Mouse (Mus musculus) midbrain, embryonic 12.5 days (tissue): ENCODE measurements around the gene Hdac4. TPM values are rescaled to one million over a fixed set of nuclear protein-coding genes. Genes with fewer than 3 reads are reported as not detected.

Source experiments
- ATAC-seq: fragments of 200-750 bp; cut with Nextera tagmentation; 2 replicates; pipeline ENCODE4 v1.8.0; 2017; ENCODE audit warnings: low read depth, moderate TSS enrichment, moderate library complexity; ENCODE audit not compliant: low FRiP score
- H3K27ac ChIP-seq: fragments of 300-500 bp; sonication (generic); replicated peaks from 2 replicates; pipeline ENCODE4 v1.5.1; 2016; ENCODE audit warnings: mild to moderate bottlenecking
- H3K27me3 ChIP-seq: fragments of 300-500 bp; sonication (generic); 2 replicates; pipeline ENCODE4 v1.6.1; 2016; ENCODE audit warnings: mild to moderate bottlenecking
- H3K36me3 ChIP-seq: fragments of 300-500 bp; sonication (generic); 2 replicates; pipeline ENCODE4 v1.6.1; 2016
- H3K4me1 ChIP-seq: fragments of 300-500 bp; sonication (generic); 2 replicates; pipeline ENCODE4 v1.6.1; 2016
- H3K4me2 ChIP-seq: fragments of 300-500 bp; sonication (generic); replicated peaks from 2 replicates; pipeline ENCODE4 v1.6.1; 2016; ENCODE audit warnings: mild to moderate bottlenecking, moderate library complexity
- H3K4me3 ChIP-seq: fragments of 300-500 bp; sonication (generic); 2 replicates; pipeline ENCODE4 v1.5.1; 2016; ENCODE audit warnings: mild to moderate bottlenecking
- H3K9ac ChIP-seq: fragments of 300-500 bp; sonication (generic); replicated peaks from 2 replicates; pipeline ENCODE4 v1.6.1; 2016; ENCODE audit warnings: mild to moderate bottlenecking, moderate library complexity
- H3K9me3 ChIP-seq: fragments of 300-500 bp; sonication (generic); 2 replicates; pipeline ENCODE4 v1.6.1; 2016; ENCODE audit warnings: mild to moderate bottlenecking
- WGBS: fragments of 180-500 bp; shearing (Covaris S2); methylation state at CpG from one replicate; pipeline ENCODE4 v1.1.7; 2016; 5-methylcytosine and 5-hydroxymethylcytosine counted together
- polyA plus RNA-seq: library from polyadenylated mRNA; unstranded; fragments of >200 nt; fragmentation: Nextera tagmentation; extraction: Ambion mirVana; gene quantifications from 2 replicates; pipeline ENCODE4 v1.2.1, GENCODE M21; 2016

Hdac4 gene
- polyA plus RNA-seq, 1 experiment from 2014 or later, result 25.2 TPM

DNA sequence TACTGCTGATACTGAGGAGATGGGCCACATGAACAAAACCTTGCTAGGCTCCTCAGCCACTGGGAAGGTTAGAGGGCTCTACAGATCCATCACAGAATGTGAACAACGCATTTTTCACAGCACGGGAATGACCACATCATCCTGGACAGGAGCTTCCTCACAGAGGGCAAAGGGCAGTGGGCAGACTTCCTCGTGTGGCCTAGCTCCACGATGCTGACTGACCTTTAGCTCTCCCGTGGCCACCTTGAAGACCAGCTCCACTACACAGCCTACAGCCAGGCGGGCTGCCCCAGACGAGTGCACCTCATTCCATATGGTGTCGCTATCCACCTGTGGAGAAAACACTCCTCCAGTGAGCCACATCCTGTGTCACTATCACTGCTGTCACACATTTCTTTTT, 234.3 kb downstream of the Hdac4 start:
- peaks cover 71% of the 10 kb centered on the region for H3K36me3 ChIP-seq
- no peak overlapping the region for H3K4me2 ChIP-seq
- no peak overlapping the region for H3K9ac ChIP-seq
- H3K27me3 ChIP-seq, result no peaks in the 10 kb centered on the region
- no peaks in the 10 kb centered on the region for H3K9me3 ChIP-seq
- no peaks in the 10 kb centered on the region for H3K4me1 ChIP-seq
- WGBS, result 86% methylated on average over 8 of the region's 8 CpGs
- no peak for ATAC-seq
- no peak overlapping the region for H3K27ac ChIP-seq
- no peak overlapping the region for H3K4me3 ChIP-seq

DNA sequence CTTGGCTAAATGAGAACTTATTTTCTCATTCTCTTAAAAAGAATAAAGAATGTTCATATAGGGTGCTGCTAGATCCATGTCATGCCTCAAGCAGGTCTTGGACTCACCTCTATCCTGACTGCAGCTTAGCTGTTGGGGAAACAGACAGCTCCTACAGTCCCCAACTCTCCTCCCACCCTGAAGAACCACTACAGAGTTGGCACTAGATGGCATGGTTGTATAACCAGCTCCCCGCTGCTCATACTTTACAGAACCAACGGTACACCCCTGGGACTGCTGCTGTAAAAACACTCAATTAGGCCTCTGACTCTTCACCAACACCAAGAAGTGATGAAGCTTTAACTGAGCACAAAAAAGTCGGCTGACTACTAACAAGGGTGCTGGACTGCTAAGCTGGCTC, 235.6 kb downstream of the Hdac4 start:
- Histone ChIP-seq H3K4me3 (no peak overlapping the region), H3K27me3 (no peaks in the 10 kb centered on the region), H3K36me3 (peaks cover 75% of the 10 kb centered on the region), H3K4me1 (no peaks in the 10 kb centered on the region), H3K9ac (no peak overlapping the region), H3K4me2 (no peak overlapping the region), H3K9me3 (no peaks in the 10 kb centered on the region), H3K27ac (no peak overlapping the region)
- WGBS, result 86% methylated on average over 3 of the region's 3 CpGs
- no peak for ATAC-seq

- Histone ChIP-seq H3K9ac (no peak overlapping the region), H3K27me3 (no peaks in the 10 kb centered on the region), H3K4me2 (no peak overlapping the region), H3K27ac (no peak overlapping the region), H3K4me3 (no peak overlapping the region), H3K4me1 (no peaks in the 10 kb centered on the region), H3K9me3 (no peaks in the 10 kb centered on the region), H3K36me3 (peaks cover 74% of the 10 kb centered on the region)
- ATAC-seq, result no peak
- WGBS, result 92% methylated on average over 5 of the region's 5 CpGs
Observed at GRCm38 (mm10) chr1:91959044-91959443, 236.5 kb downstream of the Hdac4 start.

GRCm38 (mm10) chr1:91956229-91956628, 239.3 kb downstream of the Hdac4 start:
- ATAC-seq, result no peak
- Histone ChIP-seq H3K4me2 (no peak overlapping the region), H3K27me3 (no peaks in the 10 kb centered on the region), H3K9me3 (no peaks in the 10 kb centered on the region), H3K9ac (no peak overlapping the region), H3K36me3 (peaks cover 94% of the 10 kb centered on the region), H3K27ac (no peak overlapping the region), H3K4me3 (no peak overlapping the region), H3K4me1 (no peaks in the 10 kb centered on the region)
- 84% methylated on average over 4 of the region's 4 CpGs for WGBS

DNA sequence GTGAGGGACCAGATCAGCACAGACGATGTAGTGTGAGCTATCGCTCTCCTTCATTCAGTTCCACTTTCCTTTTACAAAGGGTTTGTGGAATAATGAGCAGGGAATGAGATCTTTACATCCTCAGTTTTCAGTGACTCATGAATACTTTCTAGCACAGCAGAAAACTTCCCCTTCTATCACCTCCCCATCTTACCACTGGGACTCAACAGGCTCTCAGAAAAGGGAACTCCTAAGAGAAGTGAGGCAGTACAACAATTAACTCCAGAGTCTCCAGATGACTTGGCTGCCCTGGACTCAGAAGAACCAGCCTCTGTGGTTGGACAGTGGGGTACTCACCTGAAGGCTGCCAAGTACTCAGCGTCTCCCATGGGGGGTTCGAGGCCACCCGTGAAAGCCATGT, 240.5 kb downstream of the Hdac4 start:
- 94% methylated on average over 5 of the region's 5 CpGs for WGBS
- no peak for ATAC-seq
- H3K4me1 ChIP-seq, result no peaks in the 10 kb centered on the region
- H3K4me3 ChIP-seq, result no peak overlapping the region
- H3K9me3 ChIP-seq, result no peaks in the 10 kb centered on the region
- H3K36me3 ChIP-seq, result peaks cover 89% of the 10 kb centered on the region
- no peaks in the 10 kb centered on the region for H3K27me3 ChIP-seq
- no peak overlapping the region for H3K9ac ChIP-seq
- H3K27ac ChIP-seq, result no peak overlapping the region
- no peak overlapping the region for H3K4me2 ChIP-seq

DNA sequence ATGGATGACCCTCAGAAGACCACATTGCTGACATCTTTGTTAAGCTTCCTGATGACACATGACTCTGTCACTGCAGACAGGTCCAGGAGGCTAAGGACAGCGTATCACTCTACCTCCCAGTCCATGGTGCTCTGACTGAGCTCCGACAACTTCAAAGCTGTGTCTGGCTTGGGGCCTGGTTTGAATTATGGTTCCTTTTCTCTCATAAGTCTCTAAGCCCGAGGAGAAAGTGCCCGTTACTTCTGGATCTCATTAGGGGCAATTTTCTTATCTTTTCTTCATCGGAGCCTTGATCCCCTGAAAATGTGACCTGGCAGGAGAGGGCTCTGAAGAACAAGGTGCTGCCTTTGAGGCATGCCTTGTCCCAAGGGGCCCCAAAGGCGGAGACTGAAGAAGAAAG, 242.6 kb downstream of the Hdac4 start:
- no peak for ATAC-seq
- WGBS, result 84% methylated on average over 6 of the region's 6 CpGs
- H3K36me3 ChIP-seq, result peaks cover 80% of the 10 kb centered on the region

GRCm38 (mm10) chr1:91947441-91947840, 248.1 kb downstream of the Hdac4 start:
- H3K36me3 ChIP-seq, result peaks cover 79% of the 10 kb centered on the region

More for the DNA sequence above, 242.6 kb downstream of the Hdac4 start:
- Histone ChIP-seq H3K4me3 (no peak overlapping the region), H3K4me1 (no peaks in the 10 kb centered on the region), H3K9me3 (no peaks in the 10 kb centered on the region), H3K9ac (no peak overlapping the region), H3K27ac (no peak overlapping the region), H3K27me3 (no peaks in the 10 kb centered on the region), H3K4me2 (no peak overlapping the region)

DNA sequence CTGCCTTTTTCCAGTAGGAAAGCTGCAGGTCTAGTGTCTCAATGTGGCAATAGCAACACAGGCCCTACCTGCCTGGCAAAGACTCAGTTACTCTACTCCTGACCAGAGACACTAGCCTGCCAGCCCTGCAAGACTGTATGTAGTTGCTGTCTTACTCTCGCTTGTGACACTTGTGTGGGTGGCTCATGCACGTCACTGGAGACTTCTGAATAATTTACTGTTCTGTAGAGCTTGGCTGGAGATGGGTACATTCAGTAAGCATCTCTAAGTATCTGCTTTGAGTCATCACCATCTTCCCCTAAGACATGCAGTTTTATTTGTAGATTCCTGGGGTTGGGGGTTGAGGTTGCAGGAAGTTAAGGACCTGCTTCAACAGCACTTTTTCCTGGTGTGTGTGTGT, 252.9 kb downstream of the Hdac4 start:
- Histone ChIP-seq H3K9ac (no peak overlapping the region), H3K27ac (no peak overlapping the region), H3K27me3 (no peaks in the 10 kb centered on the region), H3K36me3 (peaks cover 61% of the 10 kb centered on the region), H3K4me3 (no peak overlapping the region), H3K9me3 (no peaks in the 10 kb centered on the region), H3K4me1 (no peaks in the 10 kb centered on the region), H3K4me2 (no peak overlapping the region)
- ATAC-seq, result no peak
- whole genome bisulfite sequencing, result 92% methylated on average over 2 of the region's 2 CpGs

More at GRCm38 (mm10) chr1:91947441-91947840, 248.1 kb downstream of the Hdac4 start:
- 96% methylated on average over 7 of the region's 7 CpGs for WGBS
- no peak overlapping the region for H3K27ac ChIP-seq
- H3K9me3 ChIP-seq, result no peaks in the 10 kb centered on the region
- H3K27me3 ChIP-seq, result no peaks in the 10 kb centered on the region
- H3K9ac ChIP-seq, result no peak overlapping the region
- no peak overlapping the region for H3K4me2 ChIP-seq
- H3K4me3 ChIP-seq, result no peak overlapping the region
- no peak for ATAC-seq
- no peaks in the 10 kb centered on the region for H3K4me1 ChIP-seq

- no peak for ATAC-seq
- Histone ChIP-seq H3K27me3 (no peaks in the 10 kb centered on the region), H3K4me3 (no peak overlapping the region), H3K27ac (no peak overlapping the region), H3K36me3 (peaks cover 60% of the 10 kb centered on the region), H3K9ac (no peak overlapping the region), H3K9me3 (no peaks in the 10 kb centered on the region), H3K4me2 (no peak overlapping the region), H3K4me1 (no peaks in the 10 kb centered on the region)
- WGBS, result 76% methylated on average over 3 of the region's 3 CpGs
Observed at GRCm38 (mm10) chr1:91942031-91942430, 253.5 kb downstream of the Hdac4 start.

DNA sequence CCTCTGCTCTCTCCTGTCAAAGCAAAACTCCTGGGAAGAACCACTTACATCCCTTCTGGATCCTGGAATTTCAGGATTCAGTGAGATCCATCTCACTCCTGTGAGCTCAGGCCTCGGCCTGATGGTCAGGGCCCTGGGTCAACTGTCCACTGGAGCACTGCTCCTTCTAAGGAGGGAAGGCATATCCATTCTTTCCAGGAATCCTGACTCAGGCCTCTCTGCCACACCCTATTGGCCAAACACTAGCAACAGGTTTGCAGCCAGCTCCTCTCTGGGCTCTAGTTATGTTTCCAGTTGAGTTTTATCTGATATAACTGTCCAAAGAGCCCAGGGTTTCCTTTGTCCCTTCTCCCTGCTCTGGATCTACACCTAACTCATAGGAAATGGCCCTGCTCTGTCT, 254.4 kb downstream of the Hdac4 start:
- WGBS, result 95% methylated on average over 1 of the region's 1 CpGs
- Histone ChIP-seq H3K9ac (no peak overlapping the region), H3K4me2 (no peak overlapping the region), H3K36me3 (peaks cover 55% of the 10 kb centered on the region), H3K27ac (no peak overlapping the region), H3K27me3 (no peaks in the 10 kb centered on the region), H3K9me3 (no peaks in the 10 kb centered on the region), H3K4me1 (no peaks in the 10 kb centered on the region), H3K4me3 (no peak overlapping the region)
- ATAC-seq, result no peak

GRCm38 (mm10) chr1:91935171-91935570, 260.3 kb downstream of the Hdac4 start:
- Histone ChIP-seq H3K9ac (no peak overlapping the region), H3K27me3 (no peaks in the 10 kb centered on the region), H3K27ac (no peak overlapping the region), H3K9me3 (no peaks in the 10 kb centered on the region), H3K4me1 (no peaks in the 10 kb centered on the region), H3K36me3 (peaks cover 55% of the 10 kb centered on the region), H3K4me2 (no peak overlapping the region), H3K4me3 (no peak overlapping the region)
- ATAC-seq, result no peak
- WGBS, result 98% methylated on average over 3 of the region's 3 CpGs

GRCm38 (mm10) chr1:91933681-91934080, 261.8 kb downstream of the Hdac4 start:
- Histone ChIP-seq H3K27ac (no peak overlapping the region), H3K9ac (no peak overlapping the region), H3K4me3 (no peak overlapping the region), H3K4me2 (no peak overlapping the region), H3K36me3 (peaks cover 64% of the 10 kb centered on the region), H3K27me3 (no peaks in the 10 kb centered on the region), H3K4me1 (no peaks in the 10 kb centered on the region), H3K9me3 (no peaks in the 10 kb centered on the region)
- WGBS, result 86% methylated on average over 8 of the region's 8 CpGs
- no peak for ATAC-seq

GRCm38 (mm10) chr1:91932221-91932620, 263.3 kb downstream of the Hdac4 start:
- H3K36me3 ChIP-seq, result peaks cover 65% of the 10 kb centered on the region
- H3K9ac ChIP-seq, result no peak overlapping the region
- no peaks in the 10 kb centered on the region for H3K9me3 ChIP-seq
- no peak overlapping the region for H3K27ac ChIP-seq
- H3K4me1 ChIP-seq, result no peaks in the 10 kb centered on the region
- H3K4me3 ChIP-seq, result no peak overlapping the region
- no peaks in the 10 kb centered on the region for H3K27me3 ChIP-seq
- no peak overlapping the region for H3K4me2 ChIP-seq
- WGBS, result 96% methylated on average over 12 of the region's 12 CpGs
- ATAC-seq, result no peak
